Mouse (Mus musculus): ENCODE data around the gene Ulk2. TPM values are rescaled to one million over a fixed set of nuclear protein-coding genes. Genes with fewer than 3 reads are reported as not detected.

The Ulk2 gene
- polyA plus RNA-seq (2017; shearing (Covaris generic)): 10 to 100 TPM; 19.8 to 20.2 TPM

DNA sequence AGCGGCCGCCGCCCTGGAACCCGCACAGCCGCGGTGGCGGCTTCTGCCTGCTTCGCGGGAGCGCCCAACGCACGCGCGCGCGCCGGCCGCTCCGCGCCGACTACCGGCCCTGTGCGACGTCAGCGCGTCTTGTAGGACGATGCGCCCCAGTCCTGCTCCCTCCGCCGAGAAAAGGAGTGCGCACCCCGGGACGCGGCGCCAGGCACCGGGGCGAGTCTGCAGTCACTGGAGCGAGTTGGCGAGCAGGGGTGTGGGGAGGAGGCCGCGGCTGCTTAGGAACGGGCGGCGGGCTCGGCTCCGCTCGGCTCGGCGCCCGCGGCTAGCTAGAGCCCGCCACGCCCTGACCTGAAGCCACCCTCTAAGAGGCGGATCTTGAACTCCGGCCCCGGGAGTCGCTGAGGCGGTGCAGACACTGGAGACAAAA, at the start of gene Ulk2:
Gene Ulk2 (minus strand): TSS at position 86 of the 424 bp plus-strand sequence.

DNA sequence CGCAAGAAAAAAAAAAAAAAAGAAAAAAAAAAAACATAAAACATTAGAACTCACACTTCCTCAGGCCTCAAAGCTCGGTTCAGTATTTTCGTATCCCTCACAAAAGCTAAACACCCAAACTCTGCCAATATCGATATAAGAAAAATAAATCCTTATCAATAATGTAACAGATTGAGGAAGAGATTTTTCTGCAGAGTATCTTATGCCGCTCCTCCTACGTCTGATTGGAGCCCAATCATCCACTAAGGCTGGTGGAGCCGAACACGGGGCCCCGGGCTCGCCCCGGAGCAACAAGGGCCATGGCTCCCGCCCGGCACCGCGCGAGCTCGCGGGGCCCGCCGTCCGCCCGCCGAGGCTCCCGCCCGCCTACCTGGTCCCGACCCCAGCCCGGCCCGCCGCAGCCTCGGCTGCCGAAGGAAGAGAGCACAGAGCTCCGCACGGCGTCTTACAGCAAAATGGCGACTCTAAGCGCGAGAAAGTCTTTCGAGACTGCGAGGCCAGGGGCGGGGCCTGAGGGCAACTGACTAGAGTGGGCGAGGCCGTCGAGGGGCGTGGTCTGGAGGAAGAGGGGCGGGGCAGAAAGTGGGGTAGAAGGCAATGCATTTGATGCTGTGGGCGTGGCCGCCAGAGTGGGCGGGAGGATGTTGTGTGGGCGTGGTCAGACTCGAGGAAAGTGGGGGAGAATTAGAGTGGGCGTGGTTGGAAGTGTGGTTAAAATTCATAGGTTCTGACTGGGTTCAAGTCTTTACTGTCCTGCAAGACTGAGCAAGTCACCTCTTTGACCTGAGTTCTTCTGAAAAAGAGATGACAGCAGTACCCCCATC, 93.1 kb downstream of the Ulk2 start, which contains the start of gene Prpsap2:
Gene Prpsap2 (minus strand): TSS at position 505 of the 824 bp plus-strand sequence.

Other genes starting within 250 kb of the Ulk2 start
- 100 to 1,000 TPM; 260 to 350 TPM for gene Grap, start 201.8 kb downstream of the Ulk2 start, polyA plus RNA-seq (2017; shearing (Covaris generic))
- 1 to 10 TPM; 1.3 to 6.1 TPM for gene Fam83g, start 171.0 kb downstream of the Ulk2 start, polyA plus RNA-seq (2017; shearing (Covaris generic))
- under 1 TPM in 1 of 2 experiments, not detected in 1; 0.10 TPM for gene Slc5a10, start 134.2 kb downstream of the Ulk2 start, polyA plus RNA-seq (2017; shearing (Covaris generic))
- gene Prpsap2, start 93.0 kb downstream of the Ulk2 start, polyA plus RNA-seq (2017; shearing (Covaris generic)): 10 to 100 TPM; 23.3 to 32.2 TPM
- gene Akap10, start 75.2 kb upstream of the Ulk2 start, polyA plus RNA-seq (2017; shearing (Covaris generic)): 10 to 100 TPM; 39.8 to 41.5 TPM
- 1 to 10 TPM; 1.8 to 2.2 TPM for gene Specc1, start 101.7 kb upstream of the Ulk2 start, polyA plus RNA-seq (2017; shearing (Covaris generic))